Mouse (Mus musculus) limb, embryonic 13.5 days (tissue): ENCODE data around the gene Magi1. TPM values are rescaled to one million over a fixed set of nuclear protein-coding genes. Genes with fewer than 3 reads are reported as not detected.

Source experiments
- ATAC-seq: fragments of 200-750 bp; cut with Nextera tagmentation; 2 replicates; pipeline ENCODE4 v1.8.0; 2017; ENCODE audit warnings: low read depth, moderate number of reproducible peaks, moderate TSS enrichment; ENCODE audit not compliant: low FRiP score
- H3K27ac ChIP-seq: fragments of 300-500 bp; sonication (generic); 2 replicates; pipeline ENCODE4 v1.5.1; 2015; ENCODE audit warnings: inconsistent platforms, mild to moderate bottlenecking, moderate library complexity
- H3K27me3 ChIP-seq: fragments of 300-500 bp; sonication (generic); 2 replicates; pipeline ENCODE4 v1.6.1; 2015; ENCODE audit warnings: mild to moderate bottlenecking, inconsistent platforms
- H3K36me3 ChIP-seq: fragments of 300-500 bp; sonication (generic); 2 replicates; pipeline ENCODE4 v1.6.1; 2015; ENCODE audit warnings: inconsistent platforms, mild to moderate bottlenecking, moderate library complexity
- H3K4me1 ChIP-seq: fragments of 300-500 bp; sonication (generic); 2 replicates; pipeline ENCODE4 v1.6.1; 2015; ENCODE audit warnings: inconsistent platforms
- H3K4me2 ChIP-seq: fragments of 300-500 bp; sonication (generic); replicated peaks from 2 replicates; pipeline ENCODE4 v1.6.1; 2015; ENCODE audit warnings: inconsistent platforms, mild to moderate bottlenecking, moderate library complexity
- H3K4me3 ChIP-seq: fragments of 300-500 bp; sonication (generic); 2 replicates; pipeline ENCODE4 v1.5.1; 2015; ENCODE audit warnings: moderate library complexity, mild to moderate bottlenecking, inconsistent platforms
- H3K9ac ChIP-seq: fragments of 300-500 bp; sonication (generic); 2 replicates; pipeline ENCODE4 v1.6.1; 2015; ENCODE audit warnings: mild to moderate bottlenecking, inconsistent platforms
- H3K9me3 ChIP-seq: fragments of 300-500 bp; sonication (generic); 2 replicates; pipeline ENCODE4 v1.6.1; 2016; ENCODE audit warnings: inconsistent platforms
- WGBS: fragments of 180-500 bp; shearing (Covaris S2); methylation state at CpG from one replicate; pipeline ENCODE4 v1.1.7; 2015; 5-methylcytosine and 5-hydroxymethylcytosine counted together
- polyA plus RNA-seq: library from polyadenylated mRNA; unstranded; fragments of >200 nt; fragmentation: Nextera tagmentation; extraction: Ambion mirVana; gene quantifications from 2 replicates; pipeline ENCODE4 v1.2.1, GENCODE M21; 2015

Magi1 gene
- 12.5 and 13.9 TPM in 2 replicates for polyA plus RNA-seq

- 0% methylated on average over 83 of the region's 86 CpGs for WGBS
- peaks cover 24% of the 10 kb centered on the region for H3K4me1 ChIP-seq
- ATAC-seq = peak; percentile 94
- peaks cover 10% of the 10 kb centered on the region; the same call in 1 of the 2 replicates for H3K9me3 ChIP-seq
- H3K27ac ChIP-seq = peak within 1 kb of the TSS; percentile 99
- H3K4me2 ChIP-seq = peak within 1 kb of the TSS; percentile 89
- H3K9ac ChIP-seq = peak within 1 kb of the TSS; percentile 86
- H3K36me3 ChIP-seq = no peaks in the 10 kb centered on the region
- 0 out of 2 replicates have a peak, but pooled peaks cover 3% of the 10 kb centered on the region for H3K27me3 ChIP-seq
- H3K4me3 ChIP-seq = peak within 1 kb of the TSS; percentile 82
Observed at GRCm38 (mm10) chr6:94283318-94284061, at the start of gene Magi1. Magi1 (minus strand) TSS chr6:94283917.

GRCm38 (mm10) chr6:94327143-94327542, 43.4 kb upstream of the Magi1 start:
- Histone ChIP-seq H3K36me3 (no peaks in the 10 kb centered on the region), H3K9ac (no peak overlapping the region), H3K4me2 (no peak overlapping the region), H3K4me1 (0 out of 2 replicates have a peak, but pooled peaks cover 4% of the 10 kb centered on the region), H3K27me3 (no peaks in the 10 kb centered on the region), H3K27ac (no peak overlapping the region), H3K4me3 (no peak overlapping the region), H3K9me3 (no peaks in the 10 kb centered on the region)
- ATAC-seq = no peak
- 79% methylated on average over 4 of the region's 4 CpGs for whole genome bisulfite sequencing

- no peak overlapping the region for H3K4me2 ChIP-seq
- ATAC-seq = no peak
- no peaks in the 10 kb centered on the region for H3K36me3 ChIP-seq
- 88% methylated on average over 3 of the region's 3 CpGs for WGBS
- H3K9me3 ChIP-seq = no peaks in the 10 kb centered on the region
- H3K4me1 ChIP-seq = peaks cover 4% of the 10 kb centered on the region; the same call in 1 of the 2 replicates
- no peaks in the 10 kb centered on the region for H3K27me3 ChIP-seq
- H3K27ac ChIP-seq = no peak overlapping the region
- H3K4me3 ChIP-seq = no peak overlapping the region
- H3K9ac ChIP-seq = no peak overlapping the region
Observed at GRCm38 (mm10) chr6:94316886-94317285, 33.2 kb upstream of the Magi1 start.

- 76% methylated on average over 7 of the region's 7 CpGs for WGBS
- no peak overlapping the region for H3K27ac ChIP-seq
- H3K4me1 ChIP-seq = peaks cover 3% of the 10 kb centered on the region; the same call in 1 of the 2 replicates
- no peaks in the 10 kb centered on the region for H3K27me3 ChIP-seq
- no peak overlapping the region for H3K4me2 ChIP-seq
- H3K9ac ChIP-seq = no peak overlapping the region
- no peaks in the 10 kb centered on the region for H3K36me3 ChIP-seq
- H3K4me3 ChIP-seq = no peak overlapping the region
- no peak for ATAC-seq
- no peaks in the 10 kb centered on the region for H3K9me3 ChIP-seq
Observed at GRCm38 (mm10) chr6:94312285-94312684, 28.6 kb upstream of the Magi1 start.

GRCm38 (mm10) chr6:94308498-94308897, 24.8 kb upstream of the Magi1 start:
- Histone ChIP-seq H3K9ac (no peak overlapping the region), H3K27me3 (no peaks in the 10 kb centered on the region), H3K9me3 (no peaks in the 10 kb centered on the region), H3K4me3 (no peak overlapping the region), H3K4me1 (peaks cover 13% of the 10 kb centered on the region; the same call in 1 of the 2 replicates), H3K27ac (no peak overlapping the region), H3K4me2 (no peak overlapping the region), H3K36me3 (no peaks in the 10 kb centered on the region)
- WGBS = 28% methylated on average over 7 of the region's 7 CpGs
- ATAC-seq = no peak

GRCm38 (mm10) chr6:94303512-94303911, 19.8 kb upstream of the Magi1 start:
- H3K4me3 ChIP-seq = no peak overlapping the region
- no peaks in the 10 kb centered on the region for H3K27me3 ChIP-seq
- WGBS = 62% methylated on average over 6 of the region's 6 CpGs
- H3K4me2 ChIP-seq = no peak overlapping the region
- ATAC-seq = no peak
- no peak overlapping the region for H3K9ac ChIP-seq
- H3K27ac ChIP-seq = no peak overlapping the region
- H3K36me3 ChIP-seq = no peaks in the 10 kb centered on the region
- no peaks in the 10 kb centered on the region for H3K9me3 ChIP-seq
- peaks cover 16% of the 10 kb centered on the region; the same call in 1 of the 2 replicates for H3K4me1 ChIP-seq

- Histone ChIP-seq H3K4me1 (peaks cover 14% of the 10 kb centered on the region; the same call in 1 of the 2 replicates), H3K9ac (no peak overlapping the region), H3K9me3 (no peaks in the 10 kb centered on the region), H3K36me3 (no peaks in the 10 kb centered on the region), H3K27ac (no peak overlapping the region), H3K27me3 (no peaks in the 10 kb centered on the region), H3K4me2 (no peak overlapping the region), H3K4me3 (no peak overlapping the region)
- WGBS = 90% methylated on average over 10 of the region's 10 CpGs
- no peak for ATAC-seq
Observed at GRCm38 (mm10) chr6:94301804-94302203, 18.1 kb upstream of the Magi1 start.

GRCm38 (mm10) chr6:94300562-94300961, 16.8 kb upstream of the Magi1 start:
- H3K27ac ChIP-seq = no peak overlapping the region
- H3K27me3 ChIP-seq = no peaks in the 10 kb centered on the region
- no peak overlapping the region for H3K4me3 ChIP-seq
- H3K4me2 ChIP-seq = no peak overlapping the region
- peaks cover 14% of the 10 kb centered on the region; the same call in 1 of the 2 replicates for H3K4me1 ChIP-seq
- no peaks in the 10 kb centered on the region for H3K36me3 ChIP-seq
- ATAC-seq = no peak
- no peak overlapping the region for H3K9ac ChIP-seq
- H3K9me3 ChIP-seq = no peaks in the 10 kb centered on the region
- 81% methylated on average over 3 of the region's 3 CpGs for WGBS

- Histone ChIP-seq H3K9ac (no peak overlapping the region), H3K4me1 (peaks cover 9% of the 10 kb centered on the region; the same call in 1 of the 2 replicates), H3K9me3 (peaks cover 19% of the 10 kb centered on the region), H3K27me3 (no peaks in the 10 kb centered on the region), H3K36me3 (no peaks in the 10 kb centered on the region), H3K27ac (no peak overlapping the region), H3K4me3 (no peak overlapping the region), H3K4me2 (no peak overlapping the region)
- no peak for ATAC-seq
Observed at GRCm38 (mm10) chr6:94287387-94287786, 3.7 kb upstream of the Magi1 start.

- H3K27ac ChIP-seq = no peak overlapping the region
- peaks cover 19% of the 10 kb centered on the region for H3K9me3 ChIP-seq
- no peak overlapping the region for H3K4me3 ChIP-seq
- H3K36me3 ChIP-seq = no peaks in the 10 kb centered on the region
- no peak overlapping the region for H3K9ac ChIP-seq
- no peak overlapping the region for H3K4me2 ChIP-seq
- peaks cover 16% of the 10 kb centered on the region for H3K4me1 ChIP-seq
- 80% methylated on average over 2 of the region's 2 CpGs for WGBS
- ATAC-seq = no peak
- H3K27me3 ChIP-seq = no peaks in the 10 kb centered on the region
Observed at GRCm38 (mm10) chr6:94286555-94286954, 2.8 kb upstream of the Magi1 start.

GRCm38 (mm10) chr6:94284089-94284825, 540 bp upstream of the Magi1 start:
- Histone ChIP-seq H3K9me3 (peaks cover 16% of the 10 kb centered on the region), H3K4me1 (peaks cover 24% of the 10 kb centered on the region), H3K36me3 (no peaks in the 10 kb centered on the region), H3K4me3 (peak overlapping the region; percentile 82), H3K27ac (peak overlapping the region; percentile 74), H3K4me2 (peak overlapping the region; percentile 89), H3K9ac (peak overlapping the region; percentile 68), H3K27me3 (0 out of 2 replicates have a peak, but pooled peaks cover 3% of the 10 kb centered on the region)
- under 1% methylated on average over 44 of the region's 44 CpGs for WGBS
- peak; percentile 73 for ATAC-seq
